Mouse (Mus musculus) cerebellum, adult 8-10 months (tissue): ENCODE results near the gene Olfr1340.

ENCODE experiments used
- DNase-seq: peaks from one replicate; pipeline ENCODE4 v3.0.0; 2022

Gene Olfr1340

GRCm38 (mm10) chr4:118719838-118720237, at the start of gene Olfr1340:
TSS of gene Olfr1340 (plus strand) at chr4:118720138.
- no peak for DNase-seq

- no peak for DNase-seq
Observed at GRCm38 (mm10) chr4:118687086-118687485, 32.9 kb upstream of the Olfr1340 start.

- DNase-seq, result no peak
Observed at GRCm38 (mm10) chr4:118692412-118692973, 27.4 kb upstream of the Olfr1340 start, which contains the start of gene Olfr1342. TSS of gene Olfr1342 (minus strand) at chr4:118692756.

GRCm38 (mm10) chr4:118693812-118694211, 26.1 kb upstream of the Olfr1340 start:
- DNase-seq, result no peak

- DNase-seq, result no peak
Observed at GRCm38 (mm10) chr4:118703223-118703622, 16.7 kb upstream of the Olfr1340 start, which contains the start of gene Olfr1341. TSS of gene Olfr1341 (plus strand) at chr4:118703523.

GRCm38 (mm10) chr4:118708086-118708485, 11.9 kb upstream of the Olfr1340 start:
- no peak for DNase-seq

GRCm38 (mm10) chr4:118711656-118712055, 8.3 kb upstream of the Olfr1340 start:
- DNase-seq, result no peak

GRCm38 (mm10) chr4:118721742-118722483, 2.0 kb downstream of the Olfr1340 start:
- no peak for DNase-seq

- DNase-seq, result no peak
Observed at GRCm38 (mm10) chr4:118731875-118732274, 11.9 kb downstream of the Olfr1340 start, which contains the start of gene Olfr1339. TSS of gene Olfr1339 (plus strand) at chr4:118732175.

GRCm38 (mm10) chr4:118739574-118739973, 19.6 kb downstream of the Olfr1340 start:
- no peak for DNase-seq

- DNase-seq, result no peak
Observed at GRCm38 (mm10) chr4:118740988-118741698, 21.2 kb downstream of the Olfr1340 start.

- no peak for DNase-seq
Observed at GRCm38 (mm10) chr4:118741881-118742280, 21.9 kb downstream of the Olfr1340 start.

- DNase-seq, result no peak
Observed at GRCm38 (mm10) chr4:118758637-118759036, 38.7 kb downstream of the Olfr1340 start, which contains the start of gene Olfr1338. TSS of gene Olfr1338 (minus strand) at chr4:118758737.
